Mouse (Mus musculus) heart, embryonic 12.5 days (tissue): Measurements from ENCODE around the gene Fzd2. TPM values are rescaled to one million over a fixed set of nuclear protein-coding genes. Genes with fewer than 3 reads are reported as not detected.

Source experiments
- ATAC-seq: fragments of 200-750 bp; cut with Nextera tagmentation; 2 replicates; pipeline ENCODE4 v1.8.0; 2017; ENCODE audit warnings: moderate TSS enrichment, moderate library complexity; ENCODE audit not compliant: insufficient number of reproducible peaks, low FRiP score
- H3K27ac ChIP-seq: fragments of 300-500 bp; sonication (generic); 2 replicates; pipeline ENCODE4 v1.5.1; 2016; ENCODE audit warnings: mild to moderate bottlenecking, moderate library complexity; ENCODE audit not compliant: poor library complexity, severe bottlenecking
- H3K27me3 ChIP-seq: fragments of 300-500 bp; sonication (generic); replicated peaks from 2 replicates; pipeline ENCODE4 v1.6.1; 2016; ENCODE audit warnings: mild to moderate bottlenecking, moderate library complexity
- H3K36me3 ChIP-seq: fragments of 300-500 bp; sonication (generic); 2 replicates; pipeline ENCODE4 v1.6.1; 2016; ENCODE audit warnings: mild to moderate bottlenecking, moderate library complexity
- H3K4me1 ChIP-seq: fragments of 300-500 bp; sonication (generic); replicated peaks from 2 replicates; pipeline ENCODE4 v1.6.1; 2016; ENCODE audit warnings: mild to moderate bottlenecking
- H3K4me2 ChIP-seq: fragments of 300-500 bp; sonication (generic); 2 replicates; pipeline ENCODE4 v1.6.1; 2016; ENCODE audit warnings: mild to moderate bottlenecking, moderate library complexity
- H3K4me3 ChIP-seq: fragments of 300-500 bp; sonication (generic); 2 replicates; pipeline ENCODE4 v1.5.1; 2016; ENCODE audit warnings: mild to moderate bottlenecking
- H3K9ac ChIP-seq: fragments of 300-500 bp; sonication (generic); 2 replicates; pipeline ENCODE4 v1.6.1; 2016; ENCODE audit warnings: mild to moderate bottlenecking, moderate library complexity
- H3K9me3 ChIP-seq: fragments of 300-500 bp; sonication (generic); replicated peaks from 2 replicates; pipeline ENCODE4 v1.6.1; 2016; ENCODE audit warnings: mild to moderate bottlenecking, moderate library complexity
- WGBS: fragments of 180-500 bp; shearing (Covaris S2); methylation state at CpG from one replicate; pipeline ENCODE4 v1.1.7; 2016; 5-methylcytosine and 5-hydroxymethylcytosine counted together
- polyA plus RNA-seq: library from polyadenylated mRNA; unstranded; fragments of >200 nt; fragmentation: Nextera tagmentation; extraction: Ambion mirVana; gene quantifications from 2 replicates; pipeline ENCODE4 v1.2.1, GENCODE M21; 2016

The Fzd2 gene
- polyA plus RNA-seq, 1 experiment from 2014 or later: 32.0 TPM

DNA sequence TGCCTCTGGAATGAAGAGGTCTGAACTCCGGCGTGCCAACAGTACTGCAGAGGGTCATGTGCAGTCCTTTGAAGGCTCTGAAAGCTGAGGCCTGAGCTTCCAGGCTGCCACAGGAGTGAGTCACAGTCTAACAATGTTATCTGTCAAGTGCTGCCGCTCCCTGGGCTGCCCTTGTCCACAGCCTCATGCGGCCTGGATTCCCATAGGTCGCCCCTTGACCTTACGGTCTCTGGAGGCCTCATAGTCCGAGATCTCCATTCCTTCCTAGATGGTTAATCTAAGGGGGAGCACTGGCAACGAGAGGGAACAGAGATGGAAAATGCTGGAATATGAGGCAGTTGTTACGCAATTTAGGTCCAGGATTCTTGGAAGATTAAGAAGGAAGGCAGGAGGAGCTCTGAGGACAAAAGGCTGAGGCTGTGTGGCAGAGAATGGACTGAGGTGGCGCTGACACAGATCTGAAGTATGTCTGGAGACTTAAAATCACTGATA, 39.7 kb downstream of the Fzd2 start:
- Histone ChIP-seq H3K9ac (no peak overlapping the region), H3K9me3 (no peaks in the 10 kb centered on the region), H3K36me3 (no peaks in the 10 kb centered on the region), H3K4me1 (peaks cover 71% of the 10 kb centered on the region), H3K27ac (peak overlapping the region; percentile 94), H3K4me2 (peak overlapping the region; percentile 32; the same call in 1 of the 2 replicates), H3K4me3 (no peak overlapping the region), H3K27me3 (no peaks in the 10 kb centered on the region)
- WGBS: 6% methylated on average over 10 of the region's 10 CpGs
- peak; percentile 92 for ATAC-seq

DNA sequence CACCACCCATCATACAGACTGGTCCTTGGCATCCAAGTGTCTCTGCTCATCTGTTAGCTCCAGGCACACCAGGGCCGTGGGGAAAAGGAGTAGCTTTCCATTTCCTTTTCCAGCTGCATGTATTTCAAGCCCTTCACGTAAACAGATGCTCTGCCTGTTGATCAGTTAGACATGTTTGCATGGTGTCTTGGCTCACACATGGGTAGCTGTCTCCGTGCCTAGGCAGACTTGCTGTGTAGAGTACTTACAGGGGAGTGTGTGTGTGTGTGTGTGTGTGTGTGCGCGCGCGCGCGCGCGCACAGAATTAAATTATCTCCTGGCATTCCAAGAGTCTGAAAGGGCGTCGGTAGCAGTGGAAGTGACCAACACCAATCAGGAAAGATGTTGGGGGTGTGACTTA, 42.0 kb downstream of the Fzd2 start:
- peak overlapping the region; percentile 8 for H3K4me2 ChIP-seq
- ATAC-seq: no peak
- peak overlapping the region; percentile 21 for H3K9ac ChIP-seq

DNA sequence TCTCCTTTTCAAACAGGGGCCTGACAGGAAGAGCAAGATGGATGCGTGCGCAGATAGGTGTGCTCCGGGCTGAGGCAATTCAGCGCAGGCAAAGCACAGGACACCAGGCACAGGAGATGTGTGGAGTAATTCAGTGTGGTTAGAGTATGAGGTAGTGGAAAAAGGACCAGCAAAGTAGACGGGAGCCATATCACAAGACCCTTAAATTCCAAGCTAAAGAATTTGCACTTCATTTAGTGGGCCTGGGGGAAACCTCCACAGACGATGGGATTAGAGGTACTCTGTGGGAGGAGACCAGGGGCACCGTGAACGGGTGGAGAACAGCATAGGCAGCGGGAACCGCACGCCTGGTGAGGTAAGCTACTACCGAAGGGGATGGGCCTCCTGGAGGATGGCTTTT, 43.7 kb downstream of the Fzd2 start:
- Histone ChIP-seq H3K4me1 (peaks cover 46% of the 10 kb centered on the region), H3K4me2 (no peak overlapping the region), H3K9me3 (no peaks in the 10 kb centered on the region), H3K4me3 (no peak overlapping the region), H3K9ac (no peak overlapping the region), H3K27ac (peak overlapping the region; percentile 3; the same call in 1 of the 2 replicates), H3K36me3 (no peaks in the 10 kb centered on the region), H3K27me3 (no peaks in the 10 kb centered on the region)
- 54% methylated on average over 12 of the region's 12 CpGs for WGBS
- ATAC-seq: no peak

More for the DNA sequence above, 42.0 kb downstream of the Fzd2 start:
- Histone ChIP-seq H3K9me3 (no peaks in the 10 kb centered on the region), H3K27ac (peak overlapping the region; percentile 82), H3K4me3 (no peak overlapping the region), H3K36me3 (no peaks in the 10 kb centered on the region), H3K4me1 (peaks cover 51% of the 10 kb centered on the region), H3K27me3 (no peaks in the 10 kb centered on the region)
- WGBS: 74% methylated on average over 13 of the region's 13 CpGs

DNA sequence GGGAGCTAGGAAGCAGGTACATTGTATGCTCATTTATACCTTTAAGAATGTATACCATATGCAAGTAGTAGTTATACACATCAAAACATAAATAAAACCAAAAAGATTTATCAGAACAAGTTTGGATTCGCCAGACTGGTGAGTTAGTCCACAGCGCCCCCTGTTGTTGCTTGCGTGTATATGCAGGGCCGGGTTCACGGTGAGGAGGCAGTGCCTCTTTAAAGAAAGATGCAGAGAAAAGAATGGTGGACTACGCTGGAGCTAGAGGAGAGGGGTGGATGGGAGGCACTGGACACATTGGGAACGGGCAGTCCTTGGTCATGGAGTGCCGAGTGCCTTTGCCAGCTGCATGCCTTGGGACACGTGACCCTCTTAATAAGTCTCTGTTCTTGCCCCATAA, 47.2 kb downstream of the Fzd2 start:
- Histone ChIP-seq H3K4me1 (peaks cover 15% of the 10 kb centered on the region), H3K27me3 (no peaks in the 10 kb centered on the region), H3K9me3 (no peaks in the 10 kb centered on the region), H3K27ac (no peak overlapping the region), H3K36me3 (no peaks in the 10 kb centered on the region), H3K4me2 (no peak overlapping the region), H3K4me3 (no peak overlapping the region), H3K9ac (no peak overlapping the region)
- ATAC-seq: no peak
- 5% methylated on average over 9 of the region's 9 CpGs for WGBS

DNA sequence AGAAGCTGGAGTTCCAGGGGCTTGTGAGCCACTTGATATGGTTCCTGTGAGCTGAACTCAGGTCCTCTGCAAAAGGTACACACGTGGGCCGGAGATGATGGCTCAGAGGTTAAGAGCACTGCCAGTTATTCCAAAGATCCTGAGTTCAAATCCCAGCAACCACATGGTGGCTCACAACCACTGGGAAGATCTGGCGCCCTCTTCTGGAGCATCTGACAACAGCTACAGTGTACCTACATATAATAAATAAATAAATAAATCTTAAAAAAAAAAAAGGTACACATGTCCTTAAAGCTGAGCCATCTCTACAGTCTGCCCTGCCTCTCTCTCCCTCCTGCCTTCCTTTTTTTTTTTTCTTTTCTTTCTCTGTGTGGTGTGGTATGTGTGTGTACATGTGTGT, 48.6 kb downstream of the Fzd2 start:
- H3K4me3 ChIP-seq: no peak overlapping the region
- WGBS: 57% methylated on average over 3 of the region's 3 CpGs
- no peak overlapping the region for H3K27ac ChIP-seq
- ATAC-seq: no peak
- H3K27me3 ChIP-seq: no peaks in the 10 kb centered on the region
- no peak overlapping the region for H3K9ac ChIP-seq
- H3K36me3 ChIP-seq: no peaks in the 10 kb centered on the region
- no peaks in the 10 kb centered on the region for H3K9me3 ChIP-seq
- peaks cover 6% of the 10 kb centered on the region; the same call in 1 of the 2 replicates for H3K4me1 ChIP-seq
- no peak overlapping the region for H3K4me2 ChIP-seq

DNA sequence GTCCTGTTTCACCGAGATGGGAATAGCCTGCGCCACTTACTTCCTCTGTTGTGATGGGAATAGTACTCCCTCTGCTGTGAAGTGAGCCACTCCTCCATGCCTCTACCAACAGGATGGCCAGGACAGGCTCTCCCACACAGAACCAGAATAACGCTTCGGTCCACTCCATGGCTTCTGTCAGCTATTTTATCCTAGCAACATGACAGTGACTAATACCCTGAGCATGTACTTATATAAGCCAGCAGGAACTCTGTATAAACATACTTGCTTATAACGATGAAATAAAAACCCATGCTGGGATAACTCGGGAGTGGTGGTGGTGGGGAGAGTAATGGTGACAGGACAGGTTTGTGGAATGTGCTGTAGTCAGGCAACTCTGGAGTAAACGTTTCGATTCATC, 51.7 kb downstream of the Fzd2 start:
- H3K4me2 ChIP-seq: no peak overlapping the region
- no peaks in the 10 kb centered on the region for H3K36me3 ChIP-seq
- no peaks in the 10 kb centered on the region for H3K27me3 ChIP-seq
- no peak for ATAC-seq
- 59% methylated on average over 8 of the region's 8 CpGs for WGBS
- H3K9ac ChIP-seq: peak overlapping the region; percentile 28; the same call in 1 of the 2 replicates
- no peaks in the 10 kb centered on the region for H3K4me1 ChIP-seq
- no peaks in the 10 kb centered on the region for H3K9me3 ChIP-seq
- no peak overlapping the region for H3K27ac ChIP-seq
- no peak overlapping the region for H3K4me3 ChIP-seq

DNA sequence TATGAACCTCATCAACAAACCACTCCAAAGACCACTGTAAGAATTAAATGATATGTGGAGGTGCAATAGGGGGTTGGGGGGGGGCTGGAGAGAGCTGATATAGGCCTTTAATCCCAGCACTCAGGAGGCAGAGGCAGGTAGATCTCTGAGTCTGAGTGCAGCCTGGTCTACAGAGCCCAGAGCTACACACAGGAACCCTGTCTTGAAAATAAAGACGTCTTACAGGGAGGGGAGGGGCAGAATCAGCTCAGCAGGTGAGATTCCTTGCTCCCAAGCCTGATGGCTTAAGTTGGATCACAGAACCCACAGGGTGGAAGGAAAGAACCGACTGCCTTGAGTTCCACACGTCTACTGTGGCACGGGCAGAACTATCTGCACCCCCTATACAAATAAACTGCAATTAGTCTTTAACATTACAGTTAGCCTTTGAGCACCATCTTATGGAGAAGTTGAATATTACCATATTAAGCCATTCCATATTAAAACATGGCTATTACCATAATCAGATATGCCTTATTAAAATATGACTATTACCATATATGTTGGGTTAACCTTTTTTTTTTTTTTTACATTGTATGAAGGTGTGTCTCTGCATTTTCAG, 52.2 kb downstream of the Fzd2 start:
- Histone ChIP-seq H3K4me1 (no peaks in the 10 kb centered on the region), H3K9ac (no peak overlapping the region), H3K9me3 (no peaks in the 10 kb centered on the region), H3K4me2 (no peak overlapping the region), H3K27ac (no peak overlapping the region), H3K27me3 (no peaks in the 10 kb centered on the region), H3K4me3 (no peak overlapping the region), H3K36me3 (no peaks in the 10 kb centered on the region)
- no peak for ATAC-seq
- 38% methylated on average over 4 of the region's 4 CpGs for WGBS

DNA sequence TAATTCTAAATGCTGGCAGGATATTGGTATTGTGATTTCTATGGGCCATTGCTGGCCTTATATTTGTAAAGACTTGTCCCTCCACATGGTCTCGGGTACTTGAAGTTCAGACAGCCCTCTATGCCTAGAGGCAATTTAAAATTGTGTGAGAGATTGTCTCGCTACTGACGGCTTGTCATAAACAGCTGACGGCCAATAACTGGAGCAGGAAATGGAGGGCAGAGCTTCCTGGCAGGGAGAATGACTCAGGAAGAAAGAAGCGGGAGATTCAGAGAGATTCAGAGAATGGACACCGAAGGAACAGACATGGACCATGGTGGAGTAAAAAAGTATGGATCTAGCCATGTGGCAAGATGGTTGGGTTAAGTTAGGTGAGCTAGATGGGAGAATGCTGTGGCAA, 52.7 kb downstream of the Fzd2 start:
- no peaks in the 10 kb centered on the region for H3K36me3 ChIP-seq
- H3K4me1 ChIP-seq: no peaks in the 10 kb centered on the region
- no peak overlapping the region; the same call in 1 of the 2 replicates for H3K9ac ChIP-seq
- H3K27ac ChIP-seq: no peak overlapping the region
- no peak for ATAC-seq
- WGBS: 62% methylated on average over 6 of the region's 6 CpGs
- no peaks in the 10 kb centered on the region for H3K27me3 ChIP-seq
- no peak overlapping the region for H3K4me3 ChIP-seq
- no peak overlapping the region for H3K4me2 ChIP-seq
- no peaks in the 10 kb centered on the region for H3K9me3 ChIP-seq

Other genes starting within 250 kb of the Fzd2 start
- 114 and 116 TPM in 2 replicates for gene Slc4a1, start 238.2 kb upstream of the Fzd2 start, polyA plus RNA-seq
- gene Rundc3a, start 211.0 kb upstream of the Fzd2 start, polyA plus RNA-seq: 1.7 and 1.8 TPM in 2 replicates
- 253 and 260 TPM in 2 replicates for gene Slc25a39, start 196.4 kb upstream of the Fzd2 start, polyA plus RNA-seq
- 189 and 191 TPM in 2 replicates for gene Grn, start 174.1 kb upstream of the Fzd2 start, polyA plus RNA-seq
- gene Fam171a2, start 156.7 kb upstream of the Fzd2 start, polyA plus RNA-seq: 4.5 and 5.6 TPM in 2 replicates
- 16.5 and 22.5 TPM in 2 replicates for gene Itga2b, start 134.3 kb upstream of the Fzd2 start, polyA plus RNA-seq
- gene Gpatch8, start 48.0 kb upstream of the Fzd2 start, polyA plus RNA-seq: 38.9 and 42.7 TPM in 2 replicates
- 10.9 and 11.6 TPM in 2 replicates for gene Gm11627, start 24.9 kb upstream of the Fzd2 start, polyA plus RNA-seq
- 1.6 and 2.0 TPM in 2 replicates for gene Meioc, start 59.3 kb downstream of the Fzd2 start, polyA plus RNA-seq
- 46.4 and 46.5 TPM in 2 replicates for gene Ccdc43, start 93.4 kb downstream of the Fzd2 start, polyA plus RNA-seq
- 9.1 and 10.0 TPM in 2 replicates for gene Adam11, start 157.0 kb downstream of the Fzd2 start, polyA plus RNA-seq
- 69.9 and 72.1 TPM in 2 replicates for gene Gjc1, start 215.3 kb downstream of the Fzd2 start, polyA plus RNA-seq
- not detected in 2 replicates for gene Higd1b, start 231.5 kb downstream of the Fzd2 start, polyA plus RNA-seq